Mouse (Mus musculus): ENCODE results near the gene Cuta.

Gene Cuta

GRCm38 (mm10) chr17:26953726-26954125 is 14.4 kb upstream of the Cuta start:
- 26% methylated on average over 15 of the region's 16 CpGs for WGBS

GRCm38 (mm10) chr17:26953201-26953600 is 13.8 kb upstream of the Cuta start:
- WGBS = 21% methylated on average over 6 of the region's 6 CpGs

- WGBS = 12% methylated on average over 23 of the region's 23 CpGs
These were observed 12.8 kb upstream of the Cuta start for GRCm38 (mm10) chr17:26951952-26952877.

- WGBS = 0% methylated on average over 11 of the region's 11 CpGs
These were observed 12.0 kb upstream of the Cuta start for GRCm38 (mm10) chr17:26951406-26951805.

- WGBS = 20% methylated on average over 7 of the region's 7 CpGs
These were observed 11.4 kb upstream of the Cuta start for GRCm38 (mm10) chr17:26950560-26951288.

- 29% methylated on average over 5 of the region's 5 CpGs for WGBS
These were observed 10.5 kb upstream of the Cuta start for GRCm38 (mm10) chr17:26949866-26950265.

- 8% methylated on average over 12 of the region's 14 CpGs for WGBS
These were observed 9.7 kb upstream of the Cuta start for GRCm38 (mm10) chr17:26949051-26949577.

GRCm38 (mm10) chr17:26948316-26949050 is 9.1 kb upstream of the Cuta start:
- 2% methylated on average over 64 of the region's 87 CpGs for WGBS

GRCm38 (mm10) chr17:26947231-26948100 is 8.1 kb upstream of the Cuta start:
- WGBS = 22% methylated on average over 12 of the region's 12 CpGs

GRCm38 (mm10) chr17:26946567-26946966 is 7.2 kb upstream of the Cuta start:
- WGBS = 2% methylated on average over 36 of the region's 37 CpGs

GRCm38 (mm10) chr17:26945824-26946495 is 6.6 kb upstream of the Cuta start:
- WGBS = 22% methylated on average over 13 of the region's 13 CpGs

- WGBS = 9% methylated on average over 4 of the region's 4 CpGs
These were observed 2.6 kb upstream of the Cuta start for GRCm38 (mm10) chr17:26941841-26942570.

GRCm38 (mm10) chr17:26941031-26941789 is 1.8 kb upstream of the Cuta start, which contains the start of gene Syngap1:
Syngap1 (plus strand) TSS chr17:26941253.
- 5% methylated on average over 21 of the region's 24 CpGs for WGBS

- 2% methylated on average over 3 of the region's 3 CpGs for WGBS
These were observed 568 bp upstream of the Cuta start for GRCm38 (mm10) chr17:26939973-26940300.

GRCm38 (mm10) chr17:26938731-26939130 is 638 bp downstream of the Cuta start:
- under 1% methylated on average over 22 of the region's 22 CpGs for WGBS

GRCm38 (mm10) chr17:26937883-26938695 is 1.3 kb downstream of the Cuta start:
- 55% methylated on average over 16 of the region's 16 CpGs for WGBS

- 85% methylated on average over 15 of the region's 15 CpGs for WGBS
These were observed 2.3 kb downstream of the Cuta start for GRCm38 (mm10) chr17:26936921-26937695.
